Mouse (Mus musculus): Measurements from ENCODE around the gene Tmem39a. TPM values are rescaled to one million over a fixed set of nuclear protein-coding genes. Genes with fewer than 3 reads are reported as not detected.

Gene Tmem39a
- polyA plus RNA-seq, 1 experiment from 2014 or later: 96.2 TPM

- Histone ChIP-seq H3K4me3 (no peak overlapping the region), H3K27me3 (replicated peaks; ENCODE audit: low read depth, poor library complexity, severe bottlenecking) (no peaks in the 10 kb centered on the region)
- WGBS: 71% methylated on average over 2 of the region's 2 CpGs
Observed at GRCm38 (mm10) chr16:38622283-38622682, 63.8 kb downstream of the Tmem39a start.

GRCm38 (mm10) chr16:38624303-38624702 is 65.8 kb downstream of the Tmem39a start:
- H3K4me1 ChIP-seq: 0 out of 2 replicates have a peak, but pooled peaks cover 3% of the 10 kb centered on the region
- H3K36me3 ChIP-seq (replicated peaks): peaks cover 35% of the 10 kb centered on the region
- no peaks in the 10 kb centered on the region for H3K27me3 ChIP-seq (replicated peaks; ENCODE audit: low read depth, poor library complexity, severe bottlenecking)
- no peak overlapping the region for H3K27ac ChIP-seq (replicated peaks)
- no peak overlapping the region for H3K4me3 ChIP-seq
- 89% methylated on average over 11 of the region's 11 CpGs for WGBS
- DNase-seq (ENCODE audit: low spot score): no peak
- no peaks in the 10 kb centered on the region for H3K9me3 ChIP-seq

More at GRCm38 (mm10) chr16:38622283-38622682, 63.8 kb downstream of the Tmem39a start:
- H3K36me3 ChIP-seq (replicated peaks): peaks cover 35% of the 10 kb centered on the region
- H3K9me3 ChIP-seq: no peaks in the 10 kb centered on the region
- no peak overlapping the region for H3K27ac ChIP-seq (replicated peaks)
- DNase-seq (ENCODE audit: low spot score): no peak
- 0 out of 2 replicates have a peak, but pooled peaks cover 3% of the 10 kb centered on the region for H3K4me1 ChIP-seq

- H3K9me3 ChIP-seq: no peaks in the 10 kb centered on the region
- no peak overlapping the region for H3K4me3 ChIP-seq
- H3K36me3 ChIP-seq (replicated peaks): peaks cover 29% of the 10 kb centered on the region
- WGBS: 89% methylated on average over 7 of the region's 7 CpGs
- H3K27me3 ChIP-seq (replicated peaks; ENCODE audit: low read depth, poor library complexity, severe bottlenecking): no peaks in the 10 kb centered on the region
- no peak overlapping the region for H3K27ac ChIP-seq (replicated peaks)
- 0 out of 2 replicates have a peak, but pooled peaks cover 3% of the 10 kb centered on the region for H3K4me1 ChIP-seq
- DNase-seq (ENCODE audit: low spot score): no peak
Observed at GRCm38 (mm10) chr16:38625411-38625810, 66.9 kb downstream of the Tmem39a start.

GRCm38 (mm10) chr16:38625811-38626369 is 67.4 kb downstream of the Tmem39a start:
- WGBS: 83% methylated on average over 10 of the region's 10 CpGs
- Histone ChIP-seq H3K9me3 (no peaks in the 10 kb centered on the region), H3K27me3 (replicated peaks; ENCODE audit: low read depth, poor library complexity, severe bottlenecking) (no peaks in the 10 kb centered on the region), H3K4me3 (no peak overlapping the region), H3K4me1 (0 out of 2 replicates have a peak, but pooled peaks cover 3% of the 10 kb centered on the region), H3K36me3 (replicated peaks) (peaks cover 24% of the 10 kb centered on the region), H3K27ac (replicated peaks) (no peak overlapping the region)
- DNase-seq (ENCODE audit: low spot score): no peak

- H3K9me3 ChIP-seq: no peaks in the 10 kb centered on the region
Observed at GRCm38 (mm10) chr16:38632147-38632546, 73.6 kb downstream of the Tmem39a start.

GRCm38 (mm10) chr16:38635833-38636390 is 77.4 kb downstream of the Tmem39a start:
- no peak overlapping the region for H3K4me3 ChIP-seq
- H3K27me3 ChIP-seq (replicated peaks; ENCODE audit: low read depth, poor library complexity, severe bottlenecking): no peaks in the 10 kb centered on the region
- H3K4me1 ChIP-seq: peaks cover 18% of the 10 kb centered on the region
- H3K36me3 ChIP-seq (replicated peaks): no peaks in the 10 kb centered on the region
- DNase-seq (ENCODE audit: low spot score): peak; percentile 44
- peak overlapping the region; percentile 84 for H3K27ac ChIP-seq (replicated peaks)
- 48% methylated on average over 8 of the region's 8 CpGs for WGBS
- H3K9me3 ChIP-seq: no peaks in the 10 kb centered on the region

More at GRCm38 (mm10) chr16:38632147-38632546, 73.6 kb downstream of the Tmem39a start:
- H3K27me3 ChIP-seq (replicated peaks; ENCODE audit: low read depth, poor library complexity, severe bottlenecking): no peaks in the 10 kb centered on the region
- DNase-seq (ENCODE audit: low spot score): peak; percentile 64
- peaks cover 15% of the 10 kb centered on the region for H3K4me1 ChIP-seq
- 56% methylated on average over 6 of the region's 6 CpGs for WGBS
- no peak overlapping the region for H3K27ac ChIP-seq (replicated peaks)
- no peaks in the 10 kb centered on the region for H3K36me3 ChIP-seq (replicated peaks)
- no peak overlapping the region for H3K4me3 ChIP-seq

- peaks cover 18% of the 10 kb centered on the region for H3K4me1 ChIP-seq
- 28% methylated on average over 9 of the region's 9 CpGs for WGBS
- peak overlapping the region; percentile 21; the same call in 1 of the 2 replicates for H3K4me3 ChIP-seq
- H3K27ac ChIP-seq (replicated peaks): peak overlapping the region; percentile 84
- DNase-seq (ENCODE audit: low spot score): peak; percentile 72
- H3K27me3 ChIP-seq (replicated peaks; ENCODE audit: low read depth, poor library complexity, severe bottlenecking): no peaks in the 10 kb centered on the region
- H3K36me3 ChIP-seq (replicated peaks): no peaks in the 10 kb centered on the region
- H3K9me3 ChIP-seq: no peaks in the 10 kb centered on the region
Observed at GRCm38 (mm10) chr16:38636682-38637081, 78.2 kb downstream of the Tmem39a start.

GRCm38 (mm10) chr16:38637085-38637484 is 78.6 kb downstream of the Tmem39a start:
- DNase-seq (ENCODE audit: low spot score): no peak
- Histone ChIP-seq H3K4me3 (peak overlapping the region; percentile 21; the same call in 1 of the 2 replicates), H3K9me3 (no peaks in the 10 kb centered on the region), H3K27me3 (replicated peaks; ENCODE audit: low read depth, poor library complexity, severe bottlenecking) (no peaks in the 10 kb centered on the region), H3K27ac (replicated peaks) (peak overlapping the region; percentile 84), H3K4me1 (peaks cover 18% of the 10 kb centered on the region), H3K36me3 (replicated peaks) (no peaks in the 10 kb centered on the region)
- WGBS: 52% methylated on average over 10 of the region's 10 CpGs

Other genes with a start within 250 kb of the Tmem39a start
- gene Maats1, start 216.6 kb upstream of the Tmem39a start, polyA plus RNA-seq (2016; fragmentation: Nextera tagmentation; extraction: Ambion mirVana): 0.17 and 0.19 TPM in 2 replicates
- 128 and 133 TPM in 2 replicates for gene Cox17, start 211.7 kb upstream of the Tmem39a start, polyA plus RNA-seq (2016; fragmentation: Nextera tagmentation; extraction: Ambion mirVana)
- gene Gm21987, start 211.7 kb upstream of the Tmem39a start, polyA plus RNA-seq (2016; fragmentation: Nextera tagmentation; extraction: Ambion mirVana): not detected in 2 replicates
- 2.1 and 2.7 TPM in 2 replicates for gene Popdc2, start 196.5 kb upstream of the Tmem39a start, polyA plus RNA-seq (2016; fragmentation: Nextera tagmentation; extraction: Ambion mirVana)
- gene Pla1a, start 125.6 kb upstream of the Tmem39a start, polyA plus RNA-seq (2016; fragmentation: Nextera tagmentation; extraction: Ambion mirVana): not detected in 2 replicates
- 139 and 143 TPM in 2 replicates for gene Adprh, start 106.0 kb upstream of the Tmem39a start, polyA plus RNA-seq (2016; fragmentation: Nextera tagmentation; extraction: Ambion mirVana)
- gene Cd80, start 103.1 kb upstream of the Tmem39a start, polyA plus RNA-seq (2016; fragmentation: Nextera tagmentation; extraction: Ambion mirVana): 0.35 and 0.39 TPM in 2 replicates
- gene Timmdc1, start 36.0 kb upstream of the Tmem39a start, polyA plus RNA-seq (2016; fragmentation: Nextera tagmentation; extraction: Ambion mirVana): 35.2 and 35.3 TPM in 2 replicates
- 72.6 and 76.9 TPM in 2 replicates for gene Poglut1, start 8.4 kb upstream of the Tmem39a start, polyA plus RNA-seq (2016; fragmentation: Nextera tagmentation; extraction: Ambion mirVana)
- gene Arhgap31, start 154.6 kb downstream of the Tmem39a start, polyA plus RNA-seq (2016; fragmentation: Nextera tagmentation; extraction: Ambion mirVana): 9.6 and 12.0 TPM in 2 replicates
- 26.2 and 27.8 TPM in 2 replicates for gene B4galt4, start 183.6 kb downstream of the Tmem39a start, polyA plus RNA-seq (2016; fragmentation: Nextera tagmentation; extraction: Ambion mirVana)
- gene Upk1b, start 241.6 kb downstream of the Tmem39a start, polyA plus RNA-seq (2016; fragmentation: Nextera tagmentation; extraction: Ambion mirVana): 1.2 and 1.4 TPM in 2 replicates

Measured in embryonic facial prominence, embryonic 10.5 days (tissue).